Mouse (Mus musculus): ENCODE results near the gene Kcnk5. TPM values are rescaled to one million over a fixed set of nuclear protein-coding genes. Genes with fewer than 3 reads are reported as not detected.

Kcnk5 gene
- polyA plus RNA-seq, 1 experiment from 2014 or later: 12.0 TPM

- Histone ChIP-seq H3K9ac (ENCODE audit: low read depth, low read length) (no peak overlapping the region), H3K27me3 (ENCODE audit: insufficient read depth, low read length) (no peaks in the 10 kb centered on the region), H3K9me3 (replicated peaks; ENCODE audit: low read length) (no peaks in the 10 kb centered on the region), H3K27ac (no peak overlapping the region), H3K4me2 (ENCODE audit: low read length) (no peak overlapping the region), H3K36me3 (ENCODE audit: insufficient read depth, low read length) (no peaks in the 10 kb centered on the region), H3K4me3 (replicated peaks; ENCODE audit: low read depth, low read length) (no peak overlapping the region), H3K4me1 (replicated peaks; ENCODE audit: insufficient read depth, low read length) (peaks cover 37% of the 10 kb centered on the region)
- no peak for ATAC-seq (replicated peaks; ENCODE audit: low FRiP score, low read depth)
- no peak for TF ChIP-seq CTCF (IDR thresholded peaks at IDR 0.05; ENCODE audit: low read depth)
- WGBS: 55% methylated on average over 10 of the region's 10 CpGs
- DNase-seq (ENCODE audit: low spot score): no peak
Measured at GRCm38 (mm10) chr14:20155718-20156117, 25.9 kb downstream of the Kcnk5 start.

GRCm38 (mm10) chr14:20154937-20155336 lies 26.7 kb downstream of the Kcnk5 start:
- WGBS: 73% methylated on average over 4 of the region's 4 CpGs
- Histone ChIP-seq H3K9me3 (replicated peaks; ENCODE audit: low read length) (no peaks in the 10 kb centered on the region), H3K27me3 (ENCODE audit: insufficient read depth, low read length) (no peaks in the 10 kb centered on the region), H3K36me3 (ENCODE audit: insufficient read depth, low read length) (no peaks in the 10 kb centered on the region), H3K4me3 (replicated peaks; ENCODE audit: low read depth, low read length) (no peak overlapping the region), H3K9ac (ENCODE audit: low read depth, low read length) (no peak overlapping the region), H3K4me1 (replicated peaks; ENCODE audit: insufficient read depth, low read length) (peaks cover 43% of the 10 kb centered on the region), H3K4me2 (ENCODE audit: low read length) (no peak overlapping the region), H3K27ac (0 out of 2 replicates have a peak overlapping the region, but pooled peaks have one; percentile 15)
- ATAC-seq (replicated peaks; ENCODE audit: low FRiP score, low read depth): no peak
- TF ChIP-seq CTCF (IDR thresholded peaks at IDR 0.05; ENCODE audit: low read depth): no peak
- DNase-seq (ENCODE audit: low spot score): no peak

- Histone ChIP-seq H3K9me3 (replicated peaks; ENCODE audit: low read length) (no peaks in the 10 kb centered on the region), H3K36me3 (ENCODE audit: insufficient read depth, low read length) (no peaks in the 10 kb centered on the region), H3K27me3 (ENCODE audit: insufficient read depth, low read length) (no peaks in the 10 kb centered on the region), H3K4me2 (ENCODE audit: low read length) (no peak overlapping the region), H3K4me1 (replicated peaks; ENCODE audit: insufficient read depth, low read length) (peaks cover 43% of the 10 kb centered on the region), H3K4me3 (replicated peaks; ENCODE audit: low read depth, low read length) (no peak overlapping the region), H3K9ac (ENCODE audit: low read depth, low read length) (no peak overlapping the region), H3K27ac (peak overlapping the region; percentile 15; the same call in 1 of the 2 replicates)
- ATAC-seq (replicated peaks; ENCODE audit: low FRiP score, low read depth) (no peak), DNase-seq (ENCODE audit: low spot score) (no peak)
- WGBS: 25% methylated on average over 7 of the region's 7 CpGs
- no peak for TF ChIP-seq CTCF (IDR thresholded peaks at IDR 0.05; ENCODE audit: low read depth)
Measured at GRCm38 (mm10) chr14:20154245-20154644, 27.4 kb downstream of the Kcnk5 start.

- peak overlapping the region; percentile 13; the same call in 1 of the 2 replicates for H3K27ac ChIP-seq
- H3K9ac ChIP-seq (ENCODE audit: low read depth, low read length): no peak overlapping the region
- ATAC-seq (replicated peaks; ENCODE audit: low FRiP score, low read depth) (no peak; the same call in 1 of the 2 replicates), DNase-seq (ENCODE audit: low spot score) (no peak)
- H3K36me3 ChIP-seq (ENCODE audit: insufficient read depth, low read length): no peaks in the 10 kb centered on the region
- TF ChIP-seq CTCF (IDR thresholded peaks at IDR 0.05; ENCODE audit: low read depth): no peak
- no peak overlapping the region for H3K4me2 ChIP-seq (ENCODE audit: low read length)
- no peaks in the 10 kb centered on the region for H3K27me3 ChIP-seq (ENCODE audit: insufficient read depth, low read length)
- H3K9me3 ChIP-seq (replicated peaks; ENCODE audit: low read length): no peaks in the 10 kb centered on the region
- H3K4me3 ChIP-seq (replicated peaks; ENCODE audit: low read depth, low read length): no peak overlapping the region
- WGBS: 71% methylated on average over 22 of the region's 22 CpGs
- H3K4me1 ChIP-seq (replicated peaks; ENCODE audit: insufficient read depth, low read length): peaks cover 43% of the 10 kb centered on the region
Measured at GRCm38 (mm10) chr14:20149127-20150080, 32.2 kb downstream of the Kcnk5 start.

- WGBS: 85% methylated on average over 11 of the region's 11 CpGs
- DNase-seq (ENCODE audit: low spot score) (no peak), ATAC-seq (replicated peaks; ENCODE audit: low FRiP score, low read depth) (no peak)
- H3K27me3 ChIP-seq (ENCODE audit: insufficient read depth, low read length): no peaks in the 10 kb centered on the region
- H3K4me2 ChIP-seq (ENCODE audit: low read length): no peak overlapping the region
- H3K4me3 ChIP-seq (replicated peaks; ENCODE audit: low read depth, low read length): no peak overlapping the region
- 0 out of 2 replicates have a peak overlapping the region, but pooled peaks have one; percentile 13 for H3K27ac ChIP-seq
- H3K36me3 ChIP-seq (ENCODE audit: insufficient read depth, low read length): peaks cover 4% of the 10 kb centered on the region; the same call in 1 of the 2 replicates
- H3K9ac ChIP-seq (ENCODE audit: low read depth, low read length): no peak overlapping the region
- no peak for TF ChIP-seq CTCF (IDR thresholded peaks at IDR 0.05; ENCODE audit: low read depth)
- H3K9me3 ChIP-seq (replicated peaks; ENCODE audit: low read length): no peaks in the 10 kb centered on the region
- peaks cover 40% of the 10 kb centered on the region for H3K4me1 ChIP-seq (replicated peaks; ENCODE audit: insufficient read depth, low read length)
Measured at GRCm38 (mm10) chr14:20148514-20148913, 33.1 kb downstream of the Kcnk5 start.

- ATAC-seq (replicated peaks; ENCODE audit: low FRiP score, low read depth): 0 out of 2 replicates have a peak, but pooled peaks have one; percentile 30
- Histone ChIP-seq H3K27me3 (ENCODE audit: insufficient read depth, low read length) (no peaks in the 10 kb centered on the region), H3K9me3 (replicated peaks; ENCODE audit: low read length) (no peaks in the 10 kb centered on the region), H3K4me1 (replicated peaks; ENCODE audit: insufficient read depth, low read length) (peaks cover 38% of the 10 kb centered on the region), H3K4me3 (replicated peaks; ENCODE audit: low read depth, low read length) (no peak overlapping the region), H3K9ac (ENCODE audit: low read depth, low read length) (no peak overlapping the region), H3K27ac (no peak overlapping the region), H3K4me2 (ENCODE audit: low read length) (no peak overlapping the region), H3K36me3 (ENCODE audit: insufficient read depth, low read length) (peaks cover 4% of the 10 kb centered on the region; the same call in 1 of the 2 replicates)
- TF ChIP-seq CTCF (IDR thresholded peaks at IDR 0.05; ENCODE audit: low read depth): no peak
- peak; percentile 38 for DNase-seq (ENCODE audit: low spot score)
- WGBS: 54% methylated on average over 7 of the region's 7 CpGs
Measured at GRCm38 (mm10) chr14:20147854-20148253, 33.8 kb downstream of the Kcnk5 start.
